Mouse (Mus musculus) embryonic fibroblast, embryonic 13.5 days (primary cell): ENCODE measurements around the gene Bsn.

Source experiments
- CTCF ChIP-seq: IDR thresholded peaks from 2 replicates; pipeline ENCODE4 v1.5.1; 2011; ENCODE audit warnings: mild to moderate bottlenecking, control low read depth, low read length, moderate library complexity, borderline replicate concordance; ENCODE audit not compliant: insufficient read depth
- POLR2A ChIP-seq: IDR thresholded peaks from 2 replicates; pipeline ENCODE4 v1.6.1; 2011; ENCODE audit warnings: low read depth, mild to moderate bottlenecking, control low read depth, low read length, moderate library complexity

DNA sequence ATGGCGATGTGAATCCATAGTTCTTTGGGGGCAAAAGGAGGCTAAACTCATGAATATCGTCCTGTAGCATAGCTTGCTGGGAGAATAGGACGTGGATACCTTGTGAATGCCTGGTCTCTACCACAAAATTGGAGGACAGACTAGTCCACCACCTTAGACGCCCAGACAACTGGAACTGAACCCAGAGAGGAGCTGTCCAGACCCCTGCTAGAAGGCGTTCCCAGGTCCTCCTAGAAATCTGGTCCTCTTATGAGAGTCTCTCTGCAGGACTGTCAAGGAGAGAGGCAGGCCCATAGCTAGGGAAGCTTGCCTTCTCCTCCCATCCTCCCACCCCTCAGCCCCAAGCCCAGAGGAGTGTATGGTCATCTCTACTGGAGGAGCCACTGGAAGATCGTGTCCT, 52.1 kb downstream of the Bsn start:
- TF ChIP-seq POLR2A: no peak
- no peak for TF ChIP-seq CTCF
